Mouse (Mus musculus) ES-E14 (cell line): ENCODE measurements around the gene Actr6. TPM values are rescaled to one million over a fixed set of nuclear protein-coding genes. Genes with fewer than 3 reads are reported as not detected.
A peak's percentile ranks its signal among the peaks of the same experiment; 100 is the strongest.

ENCODE experiments used
- DNase-seq: peaks from one replicate; pipeline ENCODE4 v3.0.0-alpha.2; 2013; ENCODE audit warnings: low read depth, low spot score
- H3K27ac ChIP-seq: 2 replicates; pipeline ENCODE4 v1.5.1; 2012; ENCODE audit warnings: low read depth, mild to moderate bottlenecking, low read length, moderate library complexity, mixed read lengths; ENCODE audit not compliant: poor library complexity, insufficient read depth, severe bottlenecking
- H3K36me3 ChIP-seq: 2 replicates; pipeline ENCODE4 v1.6.1; 2012; ENCODE audit warnings: mild to moderate bottlenecking, low read length, moderate library complexity, mixed read lengths; ENCODE audit not compliant: control insufficient read depth, poor library complexity, insufficient read depth, severe bottlenecking
- H3K4me1 ChIP-seq, 2 experiments: fragments of 150-350 bp in 1 of 2; sonication (generic) in 1 of 2; 2 replicates each; pipeline ENCODE4 v1.6.1; 2012; ENCODE audit warnings: low read length in 2 of 2, mild to moderate bottlenecking in 1 of 2, mixed read lengths in 1 of 2; ENCODE audit not compliant: control insufficient read depth in 2 of 2, insufficient read depth in 2 of 2, poor library complexity in 1 of 2
- H3K4me3 ChIP-seq, 2 experiments: fragments of 150-350 bp in 1 of 2; sonication (generic) in 1 of 2; 2 replicates each; pipeline ENCODE4 v1.5.1; 2012; ENCODE audit warnings: low read length in 2 of 2, low read depth in 1 of 2, mild to moderate bottlenecking in 1 of 2, mixed read lengths in 1 of 2; ENCODE audit not compliant: insufficient read depth in 1 of 2, poor library complexity in 1 of 2, severe bottlenecking in 1 of 2
- H3K9ac ChIP-seq: 2 replicates; pipeline ENCODE4 v1.6.1; 2012; ENCODE audit warnings: low read depth, mild to moderate bottlenecking, low read length, mixed read lengths; ENCODE audit not compliant: poor library complexity, insufficient read depth, severe bottlenecking
- H3K9me3 ChIP-seq: fragments of 150-350 bp; sonication (generic); 2 replicates; pipeline ENCODE4 v1.6.1; 2012; ENCODE audit warnings: low read depth, mild to moderate bottlenecking, low read length; ENCODE audit not compliant: control insufficient read depth, insufficient read depth
- CHD2 ChIP-seq: IDR thresholded peaks from 2 replicates; pipeline ENCODE4 v1.6.1; 2014; ENCODE audit warnings: mild to moderate bottlenecking, low read depth, low read length, inconsistent platforms
- HCFC1 ChIP-seq: IDR thresholded peaks from 2 replicates; pipeline ENCODE4 v1.6.1; 2012; ENCODE audit warnings: low read length, inconsistent platforms, borderline replicate concordance; ENCODE audit not compliant: insufficient read depth
- MAFK ChIP-seq: IDR thresholded peaks from 2 replicates; pipeline ENCODE4 v1.6.1; 2014; ENCODE audit warnings: mild to moderate bottlenecking, low read depth, low read length, inconsistent platforms; ENCODE audit not compliant: insufficient read depth
- ZC3H11A ChIP-seq: IDR thresholded peaks from 2 replicates; pipeline ENCODE4 v1.6.1; 2012; ENCODE audit warnings: low read depth, mild to moderate bottlenecking, inconsistent platforms, low read length, borderline replicate concordance
- ZNF384 ChIP-seq: IDR thresholded peaks from 2 replicates; pipeline ENCODE4 v1.6.1; 2012; ENCODE audit warnings: low read depth, low read length, inconsistent platforms
- in situ Hi-C, 2 experiments: fragments of 600-800 bp; cut with MboI; formaldehyde crosslinking; loops; one replicate each; pipeline ENCODE4 v1.15.1; 2025; ENCODE audit warnings: low sequenced_read_pairs in 2 of 2, inconsistent platforms in 1 of 2; ENCODE audit not compliant: unreplicated experiment in 2 of 2
- total RNA-seq: library from RNA; depleted of rRNA; stranded (reverse); fragments of 300-350 nt; gene quantifications from 2 replicates; pipeline ENCODE4 v1.2.3, GENCODE M21; 2012

Gene Actr6
- total RNA-seq, 1 experiment, result 17.2 TPM

DNA sequence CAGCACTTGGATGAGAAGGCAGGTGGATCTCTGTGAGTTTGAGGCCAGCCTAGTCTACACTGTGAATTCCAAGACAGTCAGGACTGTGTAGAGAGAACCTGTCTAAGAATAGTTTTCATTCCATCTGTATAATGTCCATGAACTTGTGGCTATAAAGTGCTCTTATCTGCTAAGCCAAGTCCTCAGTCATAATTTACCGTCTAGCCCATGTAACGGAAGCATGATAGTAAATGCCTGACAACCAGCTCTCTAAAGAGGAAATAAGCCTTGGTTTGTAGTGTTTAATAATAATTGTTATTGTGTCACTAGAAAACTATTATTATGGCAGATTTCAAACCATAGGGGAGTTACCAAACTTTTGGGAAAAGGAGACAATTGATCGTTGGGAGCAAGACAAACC is 5.8 kb upstream of the Actr6 start:
- Histone ChIP-seq H3K27ac (no peak overlapping the region), H3K4me3 (no peak overlapping the region), H3K9ac (no peak overlapping the region), H3K9me3 (no peaks in the 10 kb centered on the region), H3K36me3 (no peaks in the 10 kb centered on the region), H3K4me1 (no peaks in the 10 kb centered on the region; a peak in 1 of 4 replicates)
- TF ChIP-seq ZC3H11A (no peak), HCFC1 (no peak), MAFK (no peak), ZNF384 (no peak), CHD2 (no peak)
- in situ Hi-C loops, result no loop called here
- DNase-seq, result no peak

DNA sequence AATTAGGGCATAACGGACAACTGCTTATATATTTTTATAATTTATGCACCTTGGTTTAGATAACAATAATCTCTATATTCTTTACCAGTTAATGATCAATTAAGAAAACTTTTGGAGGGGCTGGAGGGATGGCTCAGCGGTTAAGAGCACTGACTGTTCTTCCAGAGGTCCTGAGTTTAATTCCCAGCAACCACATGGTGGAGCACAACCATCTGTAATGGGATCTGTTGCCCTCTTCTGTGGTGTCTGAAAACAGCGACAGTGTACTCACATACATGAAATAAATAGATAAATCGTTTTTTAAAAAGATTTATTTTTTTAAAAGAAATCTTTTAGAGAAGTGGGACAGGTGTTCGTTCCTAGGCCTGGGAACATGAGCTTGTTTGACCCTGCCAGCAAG is 5.0 kb upstream of the Actr6 start:
- no peak overlapping the region for H3K9ac ChIP-seq
- no peak overlapping the region for H3K27ac ChIP-seq
- no peaks in the 10 kb centered on the region; a peak in 1 of 4 replicates for H3K4me1 ChIP-seq
- DNase-seq, result no peak
- no peak overlapping the region for H3K4me3 ChIP-seq
- no peaks in the 10 kb centered on the region for H3K36me3 ChIP-seq
- H3K9me3 ChIP-seq, result no peaks in the 10 kb centered on the region
- TF ChIP-seq HCFC1 (no peak), MAFK (no peak), ZC3H11A (no peak), ZNF384 (no peak), CHD2 (no peak)
- in situ Hi-C loops, result no loop called here

DNA sequence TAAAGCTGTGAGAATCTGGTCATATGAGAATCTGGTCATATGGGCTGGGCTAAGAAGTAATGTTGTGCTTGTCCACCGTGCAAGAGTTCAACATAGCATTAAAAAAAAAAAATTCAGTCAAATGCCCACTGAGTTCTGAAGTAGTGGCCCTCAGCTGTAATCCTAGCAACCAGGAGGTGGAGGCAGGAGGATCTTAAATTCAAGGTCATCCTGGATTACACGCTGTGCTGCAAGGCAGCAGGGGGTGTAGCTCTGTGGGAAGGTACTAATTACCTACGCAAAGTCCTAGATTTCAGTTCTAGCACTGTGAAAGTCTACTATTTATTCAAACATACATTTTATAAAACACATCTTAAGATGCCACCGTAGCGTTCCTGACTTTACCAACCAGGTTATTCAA is 754 bp downstream of the Actr6 start:
- TF ChIP-seq CHD2 (no peak), ZNF384 (no peak), HCFC1 (no peak), ZC3H11A (no peak), MAFK (no peak)
- peak overlapping the region; percentile 91; the same call in 1 of the 2 replicates for H3K9ac ChIP-seq
- no peaks in the 10 kb centered on the region; a peak in 1 of 4 replicates for H3K4me1 ChIP-seq
- no peaks in the 10 kb centered on the region for H3K9me3 ChIP-seq
- DNase-seq, result no peak
- H3K27ac ChIP-seq, result no peak overlapping the region
- H3K4me3 ChIP-seq, result peak overlapping the region; percentile 78 to 97
- H3K36me3 ChIP-seq, result peaks cover 2% of the 10 kb centered on the region
- in situ Hi-C loops, result no loop called here

DNA sequence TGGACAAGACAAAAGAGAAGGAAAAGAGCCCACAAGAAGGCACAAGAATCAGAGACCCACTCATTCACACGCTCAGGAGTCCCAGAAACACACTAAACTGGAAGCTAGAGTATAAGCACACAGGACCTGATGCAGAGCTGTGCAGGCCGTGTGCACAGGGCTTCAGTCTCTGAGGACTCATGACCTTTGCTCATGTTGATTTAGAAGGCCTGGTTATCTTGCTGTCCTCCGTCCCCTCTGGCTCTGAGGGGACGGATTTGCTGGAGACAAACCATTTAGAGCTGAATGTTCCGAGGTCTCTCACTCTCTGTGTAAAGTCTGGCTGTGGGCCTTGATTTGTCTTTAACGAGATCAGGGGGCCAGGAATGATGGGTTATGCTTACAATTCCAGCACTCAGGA is 1.7 kb downstream of the Actr6 start:
- H3K4me3 ChIP-seq, result no peak overlapping the region
- H3K36me3 ChIP-seq, result peaks cover 4% of the 10 kb centered on the region
- in situ Hi-C loops, result no loop called here
- DNase-seq, result no peak
- H3K27ac ChIP-seq, result no peak overlapping the region
- no peaks in the 10 kb centered on the region for H3K9me3 ChIP-seq
- H3K9ac ChIP-seq, result no peak overlapping the region
- TF ChIP-seq CHD2 (no peak), ZC3H11A (no peak), MAFK (no peak), HCFC1 (no peak), ZNF384 (no peak)
- no peaks in the 10 kb centered on the region; a peak in 1 of 4 replicates for H3K4me1 ChIP-seq

DNA sequence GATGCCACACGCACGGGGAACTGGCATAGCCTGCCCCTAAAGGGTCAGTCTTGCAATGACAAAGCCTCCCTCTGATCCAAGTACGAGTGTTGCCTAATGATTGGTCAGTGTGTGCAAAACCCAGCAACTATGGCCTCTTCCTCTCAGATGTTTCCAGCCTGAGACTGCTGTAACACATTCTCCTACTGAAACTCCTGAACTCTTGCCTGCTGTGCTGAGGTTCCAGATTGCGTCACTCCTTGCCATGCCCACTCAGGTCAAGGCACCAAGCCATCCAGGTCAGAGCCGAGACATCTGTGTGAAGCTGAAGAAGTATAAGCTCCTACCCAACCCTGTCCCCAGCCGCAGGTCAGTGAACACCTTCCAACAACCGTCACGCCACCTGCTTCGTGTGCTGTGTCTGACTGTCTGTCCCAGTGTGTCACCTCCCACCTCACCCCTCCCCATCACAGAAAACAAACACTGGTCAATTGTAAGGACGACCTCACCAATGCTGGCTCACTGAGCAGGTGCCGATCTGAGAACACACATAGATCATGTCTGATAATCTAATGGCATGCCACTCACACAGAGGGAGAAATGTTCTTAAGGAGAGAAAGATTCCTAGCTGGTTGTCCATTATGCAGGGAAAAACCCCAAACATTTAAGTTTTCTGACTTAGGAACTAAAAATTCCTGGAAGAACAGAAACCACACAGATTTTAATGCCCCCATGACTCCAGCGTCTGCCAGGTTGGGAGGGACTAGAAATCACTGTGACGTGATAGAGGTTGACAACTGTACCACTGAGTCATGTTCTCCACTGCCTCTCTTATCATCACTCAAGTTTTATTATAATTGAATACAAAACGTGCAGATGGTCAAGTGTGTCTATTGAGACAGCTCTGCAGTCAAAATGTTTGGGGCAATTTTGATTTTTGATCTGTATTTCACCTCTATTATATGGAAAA is 9.6 kb downstream of the Actr6 start:
- no peaks in the 10 kb centered on the region for H3K4me1 ChIP-seq
- no peak for DNase-seq
- H3K9ac ChIP-seq, result no peak overlapping the region
- TF ChIP-seq HCFC1 (no peak), ZC3H11A (no peak), ZNF384 (no peak), MAFK (no peak), CHD2 (no peak)
- H3K27ac ChIP-seq, result no peak overlapping the region; the same call in 1 of the 2 replicates
- no peaks in the 10 kb centered on the region for H3K9me3 ChIP-seq
- in situ Hi-C loops, result no loop called here
- no peak overlapping the region for H3K4me3 ChIP-seq
- H3K36me3 ChIP-seq, result peaks cover 13% of the 10 kb centered on the region
